ENCODE assay signal across 27 mouse cellular contexts in the genomic region with DNA sequence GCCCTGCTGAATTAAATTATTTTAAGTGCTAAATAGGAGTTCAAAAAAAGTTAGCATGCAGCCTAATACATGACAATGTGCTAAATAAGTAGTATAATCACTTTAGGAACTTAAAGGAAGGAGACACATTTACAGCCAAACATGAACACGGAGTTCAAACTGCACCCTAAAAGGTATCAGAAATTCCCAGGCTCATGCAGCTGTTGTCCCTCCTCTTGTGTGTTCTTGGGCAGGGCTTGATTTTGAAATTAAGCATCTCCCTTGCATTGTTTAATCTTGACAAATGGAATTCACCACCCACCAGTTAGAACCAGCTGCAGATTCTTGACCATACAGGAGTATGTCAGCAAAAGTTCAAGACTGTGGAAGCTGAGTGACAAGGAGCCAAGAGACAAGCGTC.
"Had no signal": no experiment of that assay in that cellular context is flagged by ENCODE, and none has a peak within 500 bp of the region (broad histone marks: within the 10 kb centered on the region; RNA-seq: fewer than 3 reads in every experiment).

No protein-coding gene starts in this region.

- H3K4me1 ChIP-seq: embryonic facial prominence, embryonic 10.5 days; embryonic facial prominence, embryonic 12.5 days; embryonic facial prominence, embryonic 13.5 days; embryonic facial prominence, embryonic 15.5 days; forebrain, embryonic 12.5 days had no signal

- H3K36me3 ChIP-seq: embryonic facial prominence, embryonic 10.5 days; embryonic facial prominence, embryonic 12.5 days; embryonic facial prominence, embryonic 13.5 days; embryonic facial prominence, embryonic 15.5 days; forebrain, embryonic 10.5 days; forebrain, embryonic 12.5 days; forebrain, embryonic 15.5 days had no signal

- H3K27ac ChIP-seq: embryonic facial prominence, embryonic 10.5 days; embryonic facial prominence, embryonic 12.5 days; embryonic facial prominence, embryonic 13.5 days; embryonic facial prominence, embryonic 15.5 days; forebrain, embryonic 10.5 days; forebrain, embryonic 12.5 days; forebrain, embryonic 13.5 days; forebrain, embryonic 15.5 days; gastrocnemius, adult 2 months; heart, adult 2 months had no signal

- H3K4me3 ChIP-seq: embryonic facial prominence, embryonic 10.5 days; embryonic facial prominence, embryonic 12.5 days; embryonic facial prominence, embryonic 13.5 days; embryonic facial prominence, embryonic 15.5 days; erythroblast, embryonic 14.5 days; forebrain, embryonic 10.5 days; forebrain, embryonic 12.5 days; forebrain, embryonic 13.5 days; forebrain, embryonic 15.5 days; gastrocnemius, adult 2 months; heart, adult 2 months had no signal

- DNase-seq: cerebellum, adult 9-10 months; cerebellum, adult 9-11 months; cerebellum, postnatal 10 days; cerebellum, postnatal 14 days; cerebellum, postnatal 25 days; cerebellum, postnatal 36 days; embryo, embryonic 11 days; forebrain, postnatal 0 days; gastrocnemius, adult 2 months; gastrocnemius, postnatal 10 days; gastrocnemius, postnatal 14 days; gastrocnemius, postnatal 25 days; gastrocnemius, postnatal 36 days; heart, adult 11 months; heart, adult 18-20 months; heart, adult 2 months had no signal

- ATAC-seq: forebrain, embryonic 13.5 days; forebrain, embryonic 14.5 days; forebrain, embryonic 15.5 days; forebrain, embryonic 16.5 days; forebrain, postnatal 0 days had no signal

- H3K27me3 ChIP-seq: embryonic facial prominence, embryonic 13.5 days; forebrain, embryonic 12.5 days; forebrain, embryonic 13.5 days; forebrain, embryonic 15.5 days had no signal

- H3K9ac ChIP-seq: embryonic facial prominence, embryonic 12.5 days; embryonic facial prominence, embryonic 13.5 days; embryonic facial prominence, embryonic 15.5 days; forebrain, embryonic 12.5 days; forebrain, embryonic 13.5 days; forebrain, embryonic 15.5 days; forebrain, postnatal 0 days had no signal

- H3K9me3 ChIP-seq: embryonic facial prominence, embryonic 10.5 days; embryonic facial prominence, embryonic 12.5 days; embryonic facial prominence, embryonic 13.5 days; embryonic facial prominence, embryonic 15.5 days; forebrain, embryonic 10.5 days; forebrain, embryonic 12.5 days; forebrain, embryonic 13.5 days; forebrain, embryonic 15.5 days had no signal

- H3K4me2 ChIP-seq: embryonic facial prominence, embryonic 12.5 days; embryonic facial prominence, embryonic 13.5 days; embryonic facial prominence, embryonic 15.5 days; forebrain, embryonic 12.5 days; forebrain, embryonic 13.5 days; forebrain, embryonic 15.5 days had no signal
